Mouse (Mus musculus): Measurements from ENCODE around the gene Tha1. TPM values are rescaled to one million over a fixed set of nuclear protein-coding genes. Genes with fewer than 3 reads are reported as not detected.

Gene Tha1
- polyA plus RNA-seq, 1 experiment, result 16.3 TPM

DNA sequence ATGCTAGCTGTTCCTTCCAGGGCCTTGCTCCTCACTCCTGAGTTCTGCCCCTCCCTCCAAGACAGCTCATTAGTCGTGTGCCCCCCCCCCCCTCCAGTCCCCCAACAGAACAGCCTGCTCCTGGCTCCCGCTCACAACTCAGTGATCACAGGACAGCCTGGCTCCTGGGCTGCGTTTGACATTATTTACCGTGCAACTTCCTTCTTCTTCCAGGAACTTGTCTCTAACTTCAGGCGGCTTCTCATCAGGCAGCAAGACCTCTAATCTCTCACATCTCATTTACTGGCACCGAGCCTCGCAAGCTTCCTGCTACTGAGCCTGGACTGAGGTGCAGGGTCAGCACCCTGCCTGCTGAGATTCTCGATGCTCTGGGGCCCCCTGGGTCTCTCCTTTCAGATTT is 8.5 kb upstream of the Tha1 start:
- no peak for DNase-seq (ENCODE audit: low spot score)

DNA sequence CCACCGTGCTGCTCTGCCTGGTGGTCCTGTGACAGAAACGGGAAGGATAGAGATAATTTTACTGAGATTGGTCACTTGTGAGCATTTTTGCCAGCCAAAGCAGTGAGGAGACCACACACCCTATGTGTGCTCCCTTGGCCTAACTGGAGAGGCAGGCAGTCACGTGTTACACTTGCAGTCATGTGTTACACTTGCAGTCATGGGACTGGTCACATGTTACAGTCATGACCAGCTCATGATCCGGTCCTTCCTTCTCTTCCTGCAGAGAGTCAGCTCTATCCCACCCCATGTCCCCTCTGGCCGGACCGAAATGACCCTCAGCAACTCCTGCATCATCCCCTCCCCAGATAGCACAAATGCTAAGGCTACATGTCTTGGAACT is 7.7 kb upstream of the Tha1 start:
- DNase-seq (ENCODE audit: low spot score), result no peak

DNA sequence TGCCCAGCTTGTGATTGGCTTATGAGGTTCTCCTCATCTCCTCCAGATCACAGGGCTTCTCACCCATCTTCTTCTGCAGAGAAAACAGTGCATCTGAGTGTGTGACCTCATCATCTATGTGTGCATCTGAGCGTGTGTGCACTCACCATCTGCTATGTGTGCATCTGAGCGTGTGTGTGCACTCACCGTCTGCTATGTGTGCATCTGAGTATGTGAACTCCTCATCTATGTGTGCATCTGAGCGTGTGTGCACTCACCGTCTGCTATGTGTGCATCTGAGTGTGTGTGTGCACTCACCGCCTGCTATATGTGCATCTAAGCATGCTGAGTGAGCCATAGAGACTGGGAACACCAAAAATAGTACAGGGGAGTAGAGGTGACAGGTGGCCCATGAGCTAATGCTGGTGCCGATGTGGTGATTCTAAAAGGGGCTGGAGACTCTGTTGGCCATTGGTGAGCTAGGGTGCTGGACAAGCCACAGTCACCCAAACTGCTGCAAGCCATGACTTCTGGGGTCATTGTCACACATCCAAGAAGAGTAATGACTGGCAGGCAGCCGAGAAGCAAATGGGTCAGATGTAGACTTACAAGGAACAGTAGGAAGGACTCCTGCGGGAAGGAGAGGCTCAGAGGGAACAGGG is 7.2 kb upstream of the Tha1 start:
- no peak for DNase-seq (ENCODE audit: low spot score)

DNA sequence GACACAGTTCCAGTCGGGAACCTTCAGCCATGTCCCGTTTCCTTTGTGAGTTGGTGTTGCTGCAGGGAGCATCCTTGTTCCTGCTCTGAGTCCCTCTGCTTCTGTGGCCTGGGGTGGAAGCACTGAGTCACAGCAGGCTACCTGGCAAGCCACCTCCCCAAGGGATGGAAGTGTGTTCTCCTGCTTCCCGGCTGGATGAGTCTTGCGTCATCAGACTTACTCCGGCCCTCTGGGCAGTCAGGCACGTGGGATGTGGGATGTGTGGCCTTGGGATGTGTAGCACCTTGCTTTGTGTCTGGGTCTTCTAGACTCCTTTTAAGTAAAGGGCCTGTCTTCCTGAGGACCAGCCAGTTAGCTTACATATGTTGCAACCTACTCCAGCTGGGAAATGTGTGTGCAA is 6.4 kb upstream of the Tha1 start:
- no peak for DNase-seq (ENCODE audit: low spot score)

DNA sequence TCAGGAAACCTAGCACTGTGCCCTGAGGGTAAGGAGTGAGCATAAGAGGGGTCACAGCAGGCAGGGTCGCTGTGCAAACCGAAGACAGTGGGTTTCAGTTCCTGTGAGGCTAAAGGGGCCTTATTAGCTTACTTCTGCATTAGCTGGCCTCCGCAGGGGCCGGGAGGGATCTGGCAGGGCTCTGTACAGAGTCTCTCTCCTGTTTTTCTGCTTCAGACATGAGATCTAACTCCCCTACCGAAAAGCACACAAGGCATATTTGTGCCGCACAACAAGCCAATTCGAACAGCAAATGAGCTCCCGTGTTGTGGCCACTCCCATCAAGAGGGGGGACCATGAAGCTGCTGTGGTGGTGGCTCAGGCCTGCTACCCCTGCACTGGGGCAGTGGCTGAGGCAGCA is 5.6 kb upstream of the Tha1 start:
- no peak for DNase-seq (ENCODE audit: low spot score)

DNA sequence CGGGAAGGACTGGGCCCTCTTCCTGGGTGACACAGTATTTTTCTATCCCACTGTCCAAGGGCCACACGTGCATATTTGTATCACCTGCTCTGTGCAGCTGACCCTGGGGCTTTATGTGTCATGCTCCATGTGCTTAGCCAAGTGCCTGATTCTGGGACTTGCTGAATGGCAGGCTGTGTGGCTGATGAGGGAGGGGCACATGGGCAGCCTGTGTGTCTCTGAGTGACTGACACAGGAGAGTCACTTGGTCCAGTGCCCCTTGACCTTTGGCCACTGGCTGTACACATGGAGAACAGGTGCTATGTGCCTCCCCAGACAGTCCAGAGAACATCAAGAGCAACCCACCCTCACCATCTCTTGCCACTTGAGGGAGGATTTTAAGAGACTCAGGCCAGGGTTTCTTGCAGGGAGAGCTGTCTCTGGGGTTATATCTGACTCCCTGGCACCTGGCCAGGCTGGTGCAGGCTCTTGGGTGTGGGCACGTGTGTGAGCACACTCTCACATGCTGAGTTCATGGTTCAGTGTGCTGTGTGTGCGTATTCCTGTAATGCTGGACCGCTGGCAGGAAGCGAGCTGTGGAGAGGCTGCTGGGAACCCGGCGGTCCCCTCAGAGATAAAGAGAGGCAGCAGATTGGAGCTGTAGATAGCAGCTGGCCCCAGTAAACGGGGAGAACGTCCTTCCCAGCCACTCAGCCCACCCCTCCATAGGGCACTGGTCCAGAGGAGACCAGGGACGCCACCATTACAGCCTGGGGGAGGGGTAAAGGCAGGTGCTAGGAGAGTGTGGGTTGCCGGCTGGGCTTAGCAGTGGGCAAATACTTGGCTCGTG is 4.8 kb upstream of the Tha1 start:
- DNase-seq (ENCODE audit: low spot score), result no peak

DNA sequence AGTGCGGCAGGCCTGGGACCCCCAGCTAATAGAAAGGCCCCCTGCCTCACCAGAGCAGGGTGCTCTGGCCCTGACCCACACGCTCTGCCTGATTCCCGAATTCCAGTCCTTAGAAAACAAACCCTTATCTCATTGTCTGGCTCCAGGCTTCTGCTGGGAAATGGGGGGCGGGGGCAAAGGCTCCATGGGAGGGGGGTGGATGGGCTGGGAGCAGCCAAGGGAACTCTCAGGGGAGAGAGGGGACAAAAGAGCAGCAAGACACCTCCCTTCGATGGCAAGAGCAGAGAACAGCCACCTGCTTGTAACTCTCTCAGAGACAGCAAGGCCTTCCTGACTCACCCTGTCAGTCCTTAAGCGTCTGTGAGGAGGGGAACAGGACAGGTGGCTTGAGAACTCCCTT is 2.4 kb upstream of the Tha1 start:
- no peak for DNase-seq (ENCODE audit: low spot score)

DNA sequence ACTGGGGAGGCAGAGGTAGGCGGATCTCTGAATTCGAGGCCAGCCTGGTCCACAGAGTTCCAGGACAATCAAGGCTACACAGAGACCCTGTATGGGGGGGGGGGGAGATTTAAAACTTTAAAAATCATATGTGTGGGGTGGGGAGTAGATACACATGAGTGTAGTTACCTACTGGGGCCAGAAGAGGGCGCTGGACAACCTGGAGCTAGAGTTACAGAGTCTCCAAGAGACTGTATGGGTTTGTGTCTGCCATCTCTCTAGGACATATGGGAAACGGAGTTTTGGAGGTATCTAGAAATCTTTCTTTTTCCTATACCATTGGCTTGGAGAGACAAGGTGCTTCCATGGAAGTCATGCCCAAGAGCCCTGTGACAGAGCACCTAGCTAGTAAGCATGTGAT is 1.1 kb upstream of the Tha1 start:
- no peak for DNase-seq (ENCODE audit: low spot score)

DNA sequence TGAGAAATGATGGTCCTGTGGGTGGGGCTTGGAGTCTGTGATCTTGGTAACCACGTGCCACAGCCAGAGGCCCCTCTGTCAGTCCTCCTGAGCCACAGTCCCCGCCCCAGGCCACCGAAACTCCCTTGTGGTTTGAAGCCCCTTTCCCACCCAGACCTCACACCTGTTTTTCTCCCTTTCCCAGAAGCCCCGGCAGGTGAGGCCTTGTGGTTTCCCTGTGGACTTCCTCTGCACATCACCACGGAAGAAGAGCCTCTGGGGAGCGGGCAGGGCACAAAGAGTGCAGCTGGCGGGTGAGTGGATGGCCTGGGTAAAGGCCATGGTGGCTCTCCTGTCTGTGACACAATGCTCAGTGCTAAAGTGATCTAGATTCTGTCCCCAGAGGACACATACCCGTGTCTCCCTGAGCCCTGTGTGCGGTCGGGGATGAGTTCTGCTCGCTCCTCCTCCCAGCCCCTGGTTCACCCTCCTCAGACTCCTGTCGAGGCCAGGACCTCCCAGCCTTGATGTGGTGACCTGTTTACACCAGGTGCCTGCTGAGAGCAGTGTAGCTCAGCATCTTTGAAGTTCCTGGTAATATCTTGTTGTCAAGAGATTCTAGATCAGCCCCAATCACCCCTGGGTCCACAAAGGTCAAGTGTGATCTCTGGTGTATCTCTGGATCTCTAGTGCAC is 1.2 kb downstream of the Tha1 start:
- no peak for DNase-seq (ENCODE audit: low spot score)

DNA sequence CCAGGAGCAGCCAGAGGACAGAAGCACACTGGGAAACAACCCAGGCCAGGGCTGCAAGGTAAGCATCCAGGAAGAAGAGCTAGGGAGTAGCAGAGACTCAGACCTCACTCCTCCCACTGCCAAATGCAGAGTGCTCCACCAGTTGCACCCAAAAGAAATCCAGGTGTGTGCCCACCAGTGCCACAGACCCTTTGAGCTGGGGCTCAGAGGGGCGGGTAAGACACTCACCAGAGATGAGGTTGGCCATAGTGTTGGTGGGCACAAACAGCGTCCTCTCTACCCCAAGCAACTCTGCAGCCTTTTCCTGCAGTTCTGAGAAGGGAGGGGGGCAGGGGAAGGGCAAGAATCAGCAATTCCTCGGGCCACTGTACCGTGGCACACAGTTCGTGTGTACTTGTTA is 1.9 kb downstream of the Tha1 start:
- DNase-seq (ENCODE audit: low spot score), result no peak

DNA sequence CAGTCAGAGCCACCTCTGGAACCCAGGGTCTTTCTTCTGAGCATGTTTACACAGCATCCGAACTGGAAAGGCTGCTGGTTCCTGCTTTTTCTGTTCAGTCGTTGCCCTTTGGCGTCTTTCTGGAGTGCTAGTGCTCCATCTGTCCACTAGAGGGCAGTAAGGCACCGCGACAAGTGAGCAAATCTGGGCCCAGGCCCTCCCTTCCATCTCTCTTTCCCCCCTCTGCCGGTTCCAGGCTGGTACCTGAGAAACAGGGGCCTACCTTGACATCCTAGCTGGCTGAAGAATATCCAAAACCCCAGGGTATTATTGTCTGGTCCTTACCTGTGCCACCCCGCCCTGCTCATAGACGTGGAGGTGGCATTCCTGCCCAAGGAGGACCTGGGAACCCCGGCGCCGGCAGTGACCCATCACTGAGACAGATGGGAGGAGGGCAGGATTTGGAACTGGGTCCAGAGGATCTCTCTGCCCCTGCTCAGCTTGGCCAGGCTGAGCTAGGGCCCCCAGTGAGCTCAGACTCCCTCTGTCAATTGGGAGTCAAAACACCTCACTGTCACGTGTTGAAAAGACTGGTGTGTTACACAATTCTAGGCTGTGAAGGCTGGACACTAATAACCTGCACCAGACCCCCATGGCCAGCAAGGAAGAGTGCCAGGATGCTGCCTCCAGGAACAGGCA is 2.5 kb downstream of the Tha1 start:
- no peak for DNase-seq (ENCODE audit: low spot score)

DNA sequence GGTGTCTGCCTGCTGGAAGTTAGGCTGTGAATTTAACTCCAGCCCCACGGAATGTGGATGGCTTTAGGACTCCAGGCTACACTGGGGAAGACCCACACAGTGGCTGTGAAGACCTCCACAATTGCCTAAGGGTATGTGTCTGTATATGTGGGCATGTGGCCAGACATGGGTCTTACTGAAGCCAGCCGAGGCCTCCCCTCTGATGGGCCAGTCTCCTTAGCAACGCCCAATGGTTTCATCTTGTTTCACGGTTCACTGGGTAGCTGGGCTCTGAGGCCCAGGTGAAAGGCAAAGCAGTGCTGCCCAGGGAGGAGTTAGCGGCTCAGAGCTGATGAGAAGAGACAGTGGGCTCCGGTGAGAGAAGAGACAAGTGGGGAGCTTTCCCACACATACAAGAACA is 7.3 kb downstream of the Tha1 start:
- no peak for DNase-seq (ENCODE audit: low spot score)

DNA sequence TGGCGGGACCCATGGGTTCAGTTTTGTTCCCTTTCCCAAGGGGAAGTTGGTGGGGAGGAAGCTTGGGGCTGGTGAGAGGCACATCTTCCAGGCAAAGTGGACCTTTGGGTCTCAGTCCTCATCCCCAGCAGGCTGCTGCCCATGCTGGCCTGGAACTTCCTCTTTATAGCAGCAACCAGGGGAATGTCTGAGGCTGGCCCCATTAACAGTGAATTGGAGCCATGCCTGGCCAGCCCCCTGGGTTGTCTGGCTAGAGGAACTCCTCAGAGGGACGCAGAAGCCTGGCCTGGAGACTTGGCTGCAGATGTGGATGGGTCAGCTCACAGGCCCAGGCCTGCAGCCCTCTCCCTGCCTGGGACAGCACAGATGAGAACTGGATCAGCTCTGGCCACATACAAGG is 8.5 kb downstream of the Tha1 start:
- no peak for DNase-seq (ENCODE audit: low spot score)

DNA sequence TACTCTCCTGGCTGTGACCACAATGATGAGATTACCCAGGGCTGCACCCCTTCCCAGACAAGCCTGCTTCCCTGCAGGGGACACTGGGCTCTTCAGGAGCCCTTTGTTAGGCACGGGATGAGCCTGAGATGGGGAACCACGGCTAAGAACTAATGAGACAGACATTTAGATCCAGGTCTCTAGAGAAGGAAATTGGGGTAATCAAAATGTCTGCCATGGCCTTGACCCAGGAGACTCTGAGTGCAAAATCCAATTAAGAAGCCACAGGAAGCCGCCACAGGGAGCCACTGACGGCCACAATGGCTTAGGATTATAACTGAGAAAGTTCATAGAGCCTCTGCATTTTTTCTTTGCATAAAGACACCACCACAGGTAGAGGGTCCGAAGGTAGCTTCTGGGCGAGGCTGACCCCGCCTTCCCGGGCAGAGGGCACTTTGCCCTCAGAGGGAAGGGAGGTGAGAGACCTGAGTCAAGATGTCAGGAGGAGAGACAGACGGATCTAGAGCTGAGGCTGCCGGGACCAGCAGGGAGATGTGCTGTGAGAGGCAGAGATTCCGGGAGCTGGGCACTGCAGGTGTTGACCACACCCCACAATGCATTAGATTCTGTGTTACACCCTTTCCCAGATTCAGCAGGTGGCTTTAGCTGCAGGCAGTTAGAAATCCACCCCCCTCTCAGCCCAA is 10.0 kb downstream of the Tha1 start:
- DNase-seq (ENCODE audit: low spot score), result no peak

DNA sequence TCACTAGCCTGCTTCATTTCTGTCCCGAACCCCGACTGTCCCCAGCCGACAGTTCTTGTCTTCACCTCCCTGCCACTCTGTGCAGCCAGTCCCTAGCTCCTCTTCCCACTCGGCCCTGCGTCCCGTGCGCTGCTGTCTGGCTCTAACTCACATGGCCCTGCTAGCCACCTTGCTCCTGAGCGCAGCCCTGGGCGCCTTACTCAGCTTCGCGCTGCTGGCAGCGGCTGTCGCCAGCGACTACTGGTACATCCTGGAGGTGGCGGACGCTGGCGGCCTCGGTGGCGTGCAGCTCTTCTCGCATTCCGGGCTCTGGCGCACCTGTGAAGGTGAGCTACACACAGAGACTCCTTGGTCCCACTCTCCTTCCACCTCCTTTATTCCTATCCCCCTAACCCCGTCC is 12.7 kb downstream of the Tha1 start, which contains the start of gene Tmem235:
Gene Tmem235, plus strand, starts transcription at position 152 of the 400 bp plus-strand sequence.
- DNase-seq (ENCODE audit: low spot score), result no peak

DNA sequence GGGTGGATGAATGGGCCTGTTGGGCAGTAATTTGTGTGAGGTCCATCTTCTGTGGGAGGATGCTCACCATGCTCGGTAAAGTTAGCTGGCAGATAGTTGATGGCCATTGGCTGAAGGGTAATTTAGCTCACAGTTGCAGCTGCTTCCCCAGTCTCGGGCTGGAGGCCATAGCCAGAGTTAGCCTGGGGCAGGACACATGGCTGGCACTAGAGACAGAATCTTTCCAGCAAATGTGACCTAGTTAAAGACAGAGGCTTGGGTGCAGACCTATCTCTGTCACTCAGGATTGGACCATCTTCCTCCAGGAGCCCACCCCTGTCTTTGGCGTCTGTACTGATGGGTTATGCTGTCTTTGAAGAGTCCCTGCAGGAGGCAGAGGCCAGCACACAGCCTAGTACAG is 14.9 kb downstream of the Tha1 start:
- DNase-seq (ENCODE audit: low spot score), result no peak

DNA sequence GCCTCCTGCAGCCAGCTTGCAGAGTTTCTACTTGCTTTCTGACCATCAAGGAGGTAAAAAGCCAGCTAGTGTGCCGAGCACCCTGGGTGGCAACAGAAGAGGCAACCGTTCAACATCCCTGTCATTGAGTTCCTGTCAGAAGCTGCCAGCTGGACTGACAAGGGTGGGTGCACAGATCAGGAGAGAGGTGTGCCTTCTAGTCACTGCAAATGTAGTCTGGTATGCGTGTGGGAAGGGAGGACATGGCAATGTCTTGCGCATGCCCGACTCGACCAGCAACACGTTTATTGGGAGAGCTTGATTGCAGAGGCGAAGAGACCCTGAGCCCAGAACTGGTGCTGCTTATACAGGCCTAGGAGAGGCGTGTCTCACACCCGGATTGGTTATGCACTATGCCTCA is 15.8 kb downstream of the Tha1 start:
- no peak for DNase-seq (ENCODE audit: low spot score)

DNA sequence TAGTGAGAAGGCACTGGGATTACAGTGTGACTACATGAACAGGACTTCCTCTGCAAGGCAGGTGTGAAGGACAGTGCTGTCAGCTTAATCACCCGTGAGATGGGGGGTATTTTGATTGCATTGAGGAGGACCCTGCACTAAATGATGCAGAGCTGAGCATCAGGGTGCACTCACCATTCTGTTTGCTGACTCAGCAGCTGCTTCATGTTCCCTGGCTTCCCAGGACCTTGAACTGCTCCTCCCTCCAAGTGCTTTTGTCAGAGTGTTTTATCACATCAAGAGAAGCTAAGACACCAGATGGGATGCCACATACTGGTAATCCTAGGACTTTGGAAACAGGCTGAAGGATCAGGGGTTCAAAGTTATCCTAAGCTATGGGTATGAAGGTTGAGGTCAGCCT is 17.3 kb downstream of the Tha1 start:
- DNase-seq (ENCODE audit: low spot score), result no peak

DNA sequence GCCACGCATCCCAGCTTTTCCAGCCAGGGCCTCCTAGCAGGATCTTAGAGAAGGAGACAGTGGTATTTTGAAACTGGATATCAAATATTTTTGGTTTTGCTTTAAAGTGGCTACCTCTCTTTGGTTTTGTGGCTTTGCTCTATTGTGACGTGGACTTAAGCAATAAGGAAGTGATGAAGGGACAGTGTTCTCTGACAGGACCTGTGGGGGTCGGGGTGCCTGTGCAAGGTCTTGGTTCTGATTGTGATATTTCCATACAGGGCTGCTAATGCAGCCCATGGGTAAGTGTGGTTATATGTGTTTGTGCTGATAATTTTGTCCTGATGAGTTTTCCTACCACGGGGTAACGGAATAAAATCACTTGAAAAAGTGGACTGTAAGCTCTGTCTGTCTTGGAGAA is 17.9 kb downstream of the Tha1 start:
- no peak for DNase-seq (ENCODE audit: low spot score)

DNA sequence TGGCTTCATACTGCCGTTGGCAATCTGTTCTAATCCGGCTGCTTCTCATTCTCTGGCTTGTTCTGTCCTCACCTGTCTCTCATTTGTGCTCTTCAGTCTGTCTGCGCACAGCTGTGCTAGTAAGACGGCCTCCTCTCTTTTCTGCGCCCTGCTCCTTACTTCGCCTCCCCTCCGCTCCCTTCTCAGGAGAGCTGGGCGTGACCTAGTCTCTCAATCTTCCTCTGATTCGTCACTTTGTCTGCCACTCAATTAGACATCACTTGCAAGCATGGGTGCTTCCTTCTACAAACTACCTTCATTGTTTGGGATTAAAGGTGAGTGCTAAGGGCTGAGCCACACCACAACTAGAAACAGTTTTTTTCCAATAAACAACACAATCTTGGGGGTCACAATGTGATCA is 19.0 kb downstream of the Tha1 start:
- DNase-seq (ENCODE audit: low spot score), result no peak

DNA sequence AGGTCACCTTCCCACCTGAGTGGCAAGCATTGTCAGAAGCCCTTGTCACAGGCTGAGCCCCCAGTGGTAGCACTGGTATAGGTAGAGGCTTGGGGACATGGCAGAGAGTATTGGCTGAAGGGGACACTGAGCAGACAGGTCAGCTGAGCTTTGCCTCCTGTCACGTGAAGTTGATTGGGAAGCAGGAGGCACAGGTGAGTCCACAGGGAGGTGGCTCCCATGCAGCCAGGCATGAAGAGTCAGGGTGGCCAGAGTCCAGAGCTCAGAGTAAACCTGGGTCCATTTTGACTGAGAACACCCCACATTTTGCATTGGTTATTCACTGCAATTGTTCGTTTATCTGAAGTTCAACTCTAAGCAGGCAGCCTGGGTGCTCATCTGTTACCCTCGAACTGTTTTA is 20.4 kb downstream of the Tha1 start:
- no peak for DNase-seq (ENCODE audit: low spot score)
